9 mouse cellular contexts compared by ENCODE assay signal in the genomic region with DNA sequence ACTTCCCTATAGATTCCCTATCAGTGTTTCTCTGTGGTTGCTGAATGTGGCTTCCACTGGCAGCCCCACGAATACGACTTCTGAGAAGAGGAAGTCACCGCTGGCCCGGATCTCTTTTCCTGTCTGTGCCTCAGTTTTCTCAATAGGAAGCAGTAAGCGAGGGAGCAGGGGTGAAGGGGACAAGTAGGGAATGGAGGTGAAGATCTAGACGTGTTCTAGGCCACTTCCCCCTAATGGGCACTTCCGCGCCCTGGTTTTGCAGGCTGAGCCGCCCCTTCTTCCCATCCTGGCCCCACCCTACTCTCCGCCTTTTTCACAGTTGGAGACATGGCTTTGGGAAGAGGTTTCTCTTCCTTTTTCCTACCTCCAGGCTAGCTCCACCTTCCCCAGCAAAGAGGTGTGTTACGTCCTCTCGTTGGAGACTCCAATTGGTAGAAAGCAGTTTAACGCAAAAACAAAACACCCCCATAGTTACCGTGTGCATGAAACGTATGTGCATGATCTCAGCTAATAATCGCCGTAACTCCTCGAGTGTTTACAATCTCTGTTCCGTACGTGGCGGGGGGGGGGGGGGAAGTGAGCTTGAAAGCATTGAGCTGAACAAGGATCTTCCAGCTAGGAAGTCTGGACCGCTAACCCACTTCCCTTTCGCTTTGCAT. TPM values are rescaled to one million over a fixed set of nuclear protein-coding genes. Genes with fewer than 3 reads are reported as not detected.
DNase-seq lines count a peak whose midpoint lies in the region; ATAC-seq and TF ChIP-seq lines count a peak whose summit lies in the region.
"Had no signal": no experiment of that assay in that cellular context is flagged by ENCODE, and none has a peak within 500 bp of the region (broad histone marks: within the 10 kb centered on the region; RNA-seq: fewer than 3 reads in every experiment).

No protein-coding gene starts in this region.

- peaks cover 7% of the 10 kb centered on the region for H3K4me1 ChIP-seq in heart, adult 2 months (ENCODE audit: control insufficient read depth, insufficient read depth, low read length)
- H3K4me1 ChIP-seq in lung, adult 2 months (ENCODE audit: control insufficient read depth, insufficient read depth, low read length), result peaks cover 8% of the 10 kb centered on the region; the same call in 1 of the 2 replicates
- H3K4me1 ChIP-seq in neural tube, embryonic 14.5 days (ENCODE audit: control insufficient read depth, insufficient read depth, low read length), result peaks cover 13% of the 10 kb centered on the region

- H3K27me3 ChIP-seq in Patski, result no peaks in the 10 kb centered on the region
- no peaks in the 10 kb centered on the region for H3K27me3 ChIP-seq in heart, adult 2 months (ENCODE audit: control insufficient read depth, insufficient read depth, low read length)
- H3K27me3 ChIP-seq in neural tube, embryonic 14.5 days (ENCODE audit: control insufficient read depth, insufficient read depth, low read length), result no peaks in the 10 kb centered on the region

- CTCF ChIA-PET in Patski (lab: Charles Lee), result interaction anchor here (1.0 to 2.2 kb wide), 12 partner anchors 10 to 199 kb away, joined by 3 to 11 read pairs (median 4); partner anchors contain the start of gene Pex19

- H3K4me3 ChIP-seq in heart, adult 2 months, result peak overlapping the region; percentile 82
- peak overlapping the region; percentile 71 for H3K4me3 ChIP-seq in lung, adult 2 months (replicated peaks; ENCODE audit: extremely low read depth, low read depth, low read length)
- H3K4me3 ChIP-seq in neural tube, embryonic 14.5 days (ENCODE audit: low read depth, low read length), result peak overlapping the region; percentile 50

- intact Hi-C loops in heart, adult 2 months (cut with DNase I), result loop anchor here (2.0 kb wide), 2 partner anchors 95 to 185 kb away; partner anchors contain the start of gene Pex19

- POLR2A ChIA-PET in Patski (lab: Charles Lee), result interaction anchor here (0.6 to 2.0 kb wide), 3 partner anchors 108 to 200 kb away, joined by 3 to 4 read pairs (median 3); no protein-coding TSS in a partner anchor

- H3K9ac ChIP-seq in heart, adult 2 months (ENCODE audit: low read depth, low read length), result peak overlapping the region; percentile 77
- peak overlapping the region; percentile 69 for H3K9ac ChIP-seq in neural tube, embryonic 14.5 days (replicated peaks; ENCODE audit: low read depth, low read length)

- 0 out of 2 replicates have a peak, but pooled peaks have one; percentile 16 for TF ChIP-seq EP300 in heart, adult 2 months (IDR thresholded peaks at IDR 0.05; ENCODE audit: insufficient read depth, low read depth, low read length)

- TF ChIP-seq POLR2A in heart, adult 2 months (IDR thresholded peaks at IDR 0.05; ENCODE audit: insufficient read depth, low read depth, low read length), result peak; percentile 83
- peak; percentile 60; the same call in 1 of the 2 replicates for TF ChIP-seq POLR2A in lung, adult 2 months (IDR thresholded peaks at IDR 0.05; ENCODE audit: borderline replicate concordance, extremely low read depth, low read depth, low read length)

- ATAC-seq in Patski, result peak; percentile 5
- peak; percentile 2; the same call in 1 of the 2 replicates for ATAC-seq in neural tube, embryonic 14.5 days (ENCODE audit: low read depth)

- H3K4me2 ChIP-seq in neural tube, embryonic 14.5 days (ENCODE audit: low read depth, low read length), result peak overlapping the region; percentile 89

- peak; percentile 42 to 43 for DNase-seq in B cell, adult 2 months
- no peak for DNase-seq in Patski (ENCODE audit: low read depth, low spot score)
- DNase-seq in cerebellum, postnatal 36 days, result peak; percentile 67 to 70
- DNase-seq in heart, adult 2 months, result peak; percentile 75 to 78
- peak; percentile 83 for DNase-seq in kidney, adult 11 months
- peak; percentile 68 for DNase-seq in lung, adult 2 months
- DNase-seq in urinary bladder, postnatal 25 days (ENCODE audit: low spot score), result peak; percentile 55

- 5% methylated on average over 23 of the region's 23 CpGs for WGBS in heart, adult 2 months
- 1% methylated on average over 23 of the region's 23 CpGs for WGBS in lung, adult 2 months
- 7% methylated on average over 22 of the region's 23 CpGs for WGBS in neural tube, embryonic 14.5 days

- peak overlapping the region; percentile 99 for H3K27ac ChIP-seq in heart, adult 2 months
- peak overlapping the region; percentile 78 for H3K27ac ChIP-seq in neural tube, embryonic 14.5 days (ENCODE audit: low read depth, low read length)

- in situ Hi-C loops in Patski (cut with MboI; ENCODE audit: low pct_unique_long_range_greater_than_20kb), result loop anchor here (5.0 to 10.0 kb wide), 3 partner anchors 164 to 194 kb away; partner anchors contain the start of genes Dcaf8 and Tagln2

- TF ChIP-seq CTCF in Patski (IDR thresholded peaks at IDR 0.05), result no peak
- TF ChIP-seq CTCF in heart, adult 2 months (IDR thresholded peaks at IDR 0.05), result peak; percentile 19; the same call in 1 of the 2 replicates
- no peak for TF ChIP-seq CTCF in lung, adult 2 months (IDR thresholded peaks at IDR 0.05; ENCODE audit: insufficient read depth, low read length)

- H3K79me2 ChIP-seq in heart, adult 2 months (replicated peaks; ENCODE audit: control insufficient read depth, insufficient read depth, low read length), result no peaks in the 10 kb centered on the region

- no peaks in the 10 kb centered on the region for H3K9me3 ChIP-seq in neural tube, embryonic 14.5 days (ENCODE audit: control insufficient read depth, low read length)

- H3K36me3 ChIP-seq in heart, adult 2 months (ENCODE audit: control insufficient read depth, insufficient read depth, low read length), result no peaks in the 10 kb centered on the region
- no peaks in the 10 kb centered on the region for H3K36me3 ChIP-seq in neural tube, embryonic 14.5 days (ENCODE audit: control insufficient read depth, insufficient read depth, low read length)

RNA-seq across cellular contexts. Expression of gene Atp1a2, which starts 13.5 kb away (rescaled TPM):
- polyA plus RNA-seq in Patski (2021), result 0.69 TPM
- total RNA-seq in heart, adult 2 months (2021), result 100 to 1,000 TPM; 462 to 588 TPM
- polyA plus RNA-seq in heart, adult 2 months (2012; rRNA removed), result 319 and 349 TPM in 2 replicates
- 56.1 and 93.0 TPM in 2 replicates for polyA plus RNA-seq in lung, adult 2 months (2012; rRNA removed)
- 23.6 and 27.9 TPM in 2 replicates for polyA plus RNA-seq in neural tube, embryonic 14.5 days (2014; fragmentation: Nextera tagmentation; extraction: Ambion mirVana)

RNA-seq across cellular contexts. Expression of gene Kcnj9, which starts 17.7 kb away (rescaled TPM):
- 0.08 TPM for polyA plus RNA-seq in Patski (2021)
- not detected for total RNA-seq in heart, adult 2 months (2021)
- 0.04 and 0.06 TPM in 2 replicates for polyA plus RNA-seq in heart, adult 2 months (2012; rRNA removed)
- polyA plus RNA-seq in lung, adult 2 months (2012; rRNA removed), result 0.08 TPM in 1 of 2 replicates, not detected in the other
- 1.3 and 2.7 TPM in 2 replicates for polyA plus RNA-seq in neural tube, embryonic 14.5 days (2014; fragmentation: Nextera tagmentation; extraction: Ambion mirVana)
- total RNA-seq: gastrocnemius, postnatal 36 days had no signal

RNA-seq across cellular contexts. Expression of gene Kcnj10, which starts 29.6 kb away (rescaled TPM):
- 0.04 TPM for polyA plus RNA-seq in Patski (2021)
- under 1 TPM; 0.07 to 0.08 TPM for total RNA-seq in heart, adult 2 months (2021)
- polyA plus RNA-seq in heart, adult 2 months (2012; rRNA removed), result 0.26 and 0.27 TPM in 2 replicates
- 0.12 and 0.28 TPM in 2 replicates for polyA plus RNA-seq in lung, adult 2 months (2012; rRNA removed)
- polyA plus RNA-seq in neural tube, embryonic 14.5 days (2014; fragmentation: Nextera tagmentation; extraction: Ambion mirVana), result 2.3 and 2.6 TPM in 2 replicates
- total RNA-seq: gastrocnemius, postnatal 36 days had no signal

RNA-seq across cellular contexts. Expression of gene Igsf8, which starts 49.9 kb away (rescaled TPM):
- polyA plus RNA-seq in Patski (2021), result 148 TPM
- 10 to 100 TPM; 10.9 to 13.5 TPM for total RNA-seq in heart, adult 2 months (2021)
- polyA plus RNA-seq in heart, adult 2 months (2012; rRNA removed), result 25.9 and 39.9 TPM in 2 replicates
- 90.8 and 105 TPM in 2 replicates for polyA plus RNA-seq in lung, adult 2 months (2012; rRNA removed)
- polyA plus RNA-seq in neural tube, embryonic 14.5 days (2014; fragmentation: Nextera tagmentation; extraction: Ambion mirVana), result 66.2 and 72.2 TPM in 2 replicates

RNA-seq across cellular contexts. Expression of gene Atp1a4, which starts 53.2 kb away (rescaled TPM):
- 0.06 TPM for polyA plus RNA-seq in Patski (2021)
- not detected for total RNA-seq in heart, adult 2 months (2021)
- polyA plus RNA-seq in heart, adult 2 months (2012; rRNA removed), result 0.10 and 0.35 TPM in 2 replicates
- polyA plus RNA-seq in lung, adult 2 months (2012; rRNA removed), result 0.05 and 1.2 TPM in 2 replicates
- polyA plus RNA-seq in neural tube, embryonic 14.5 days (2014; fragmentation: Nextera tagmentation; extraction: Ambion mirVana), result not detected in 2 replicates

Comparison
In these comparisons a context has a peak if more than half of its experiments do, and no peak if none do; other contexts are left out.
1. RNA of gene Atp1a2, which starts 13.5 kb away (polyA plus RNA-seq): 319 to 349 TPM in heart, adult 2 months, 56.1 to 93.0 TPM in lung, adult 2 months and 23.6 to 27.9 TPM in neural tube, embryonic 14.5 days; 0.69 TPM in Patski (single experiment); every median in the first group is over 10 times any median in the second.
2. Peak in every context shown above with its lines, with median percentiles within 50 percentile points of each other: H3K4me3 ChIP-seq.